Mouse (Mus musculus): ENCODE measurements around the gene Vmn2r78. TPM values are rescaled to one million over a fixed set of nuclear protein-coding genes. Genes with fewer than 3 reads are reported as not detected.

Gene Vmn2r78
- not detected in 2 replicates for polyA plus RNA-seq (2012; rRNA removed; ENCODE audit: low replicate concordance)

DNA sequence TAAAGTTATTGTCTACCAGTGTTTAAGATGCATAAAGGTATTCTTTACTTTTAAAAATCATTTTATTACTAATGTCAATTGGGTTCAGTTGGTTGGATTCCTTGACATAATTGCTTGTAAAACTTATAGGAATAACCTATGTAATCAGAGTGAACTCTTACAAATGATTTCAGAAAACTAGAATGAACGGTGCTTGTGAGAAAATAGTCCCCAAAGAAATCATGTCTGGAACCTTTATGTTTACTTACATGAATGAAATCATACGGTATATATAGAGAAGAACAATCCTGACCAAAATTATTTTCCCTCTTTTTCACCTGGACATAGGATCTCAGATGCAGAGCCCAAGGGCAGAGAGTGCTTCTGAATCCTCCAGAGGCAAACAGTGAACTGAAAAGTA lies at the start of gene Vmn2r78:
Gene Vmn2r78, plus strand, starts transcription at position 301 of the 400 bp plus-strand sequence.

DNA sequence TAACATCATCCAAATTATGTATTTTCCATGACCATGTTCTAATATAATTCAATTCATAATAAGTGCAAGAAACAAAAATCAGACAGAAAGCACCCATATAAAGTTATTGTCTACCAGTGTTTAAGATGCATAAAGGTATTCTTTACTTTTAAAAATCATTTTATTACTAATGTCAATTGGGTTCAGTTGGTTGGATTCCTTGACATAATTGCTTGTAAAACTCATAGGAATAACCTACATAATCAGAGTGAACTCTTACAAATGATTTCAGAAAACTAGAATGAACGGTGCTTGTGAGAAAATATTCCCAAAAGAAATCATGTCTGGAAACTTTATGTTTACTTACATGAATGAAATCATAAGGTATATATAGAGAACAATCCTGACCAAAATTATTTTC lies 80.9 kb downstream of the Vmn2r78 start, which contains the start of gene Vmn2r79:
Gene Vmn2r79, plus strand, starts transcription at position 301 of the 400 bp plus-strand sequence.

Other genes starting within 250 kb of the Vmn2r78 start
- gene Olfr292, start 226.8 kb upstream of the Vmn2r78 start, polyA plus RNA-seq (2012; rRNA removed; ENCODE audit: low replicate concordance) = not detected in 2 replicates
- gene Folh1, start 139.2 kb upstream of the Vmn2r78 start, polyA plus RNA-seq (2012; rRNA removed; ENCODE audit: low replicate concordance) = not detected in 2 replicates
- not detected in 2 replicates for gene Vmn2r77, start 120.1 kb upstream of the Vmn2r78 start, polyA plus RNA-seq (2012; rRNA removed; ENCODE audit: low replicate concordance)
- gene Vmn2r79, start 81.0 kb downstream of the Vmn2r78 start, polyA plus RNA-seq (2012; rRNA removed; ENCODE audit: low replicate concordance) = not detected in 2 replicates